Mouse (Mus musculus) testis, adult 2 months (tissue): Measurements from ENCODE around the gene St7.

Source experiments
- CTCF ChIP-seq: fragments of 200-500 bp; IDR thresholded peaks from 2 replicates; pipeline ENCODE4 v1.5.1; 2012; ENCODE audit warnings: low read depth, mild to moderate bottlenecking, inconsistent platforms, low read length, moderate library complexity; ENCODE audit not compliant: control insufficient read depth, insufficient read depth, insufficient replicate concordance
- POLR2A ChIP-seq: fragments of 200-500 bp; IDR thresholded peaks from 2 replicates; pipeline ENCODE4 v1.6.1; 2012; ENCODE audit warnings: low read depth, mild to moderate bottlenecking, inconsistent platforms, low read length, moderate library complexity; ENCODE audit not compliant: control insufficient read depth

- TF ChIP-seq CTCF = no peak
- TF ChIP-seq POLR2A = no peak
Measured at GRCm38 (mm10) chr6:17777018-17777799, 84.5 kb downstream of the St7 start.
